Mouse (Mus musculus): Measurements from ENCODE around the gene Lmf1. TPM values are rescaled to one million over a fixed set of nuclear protein-coding genes. Genes with fewer than 3 reads are reported as not detected.

Lmf1 gene
- total and polyA plus RNA-seq, 3 experiments, result 28.7 to 33.5 (median 32.7) TPM

DNA sequence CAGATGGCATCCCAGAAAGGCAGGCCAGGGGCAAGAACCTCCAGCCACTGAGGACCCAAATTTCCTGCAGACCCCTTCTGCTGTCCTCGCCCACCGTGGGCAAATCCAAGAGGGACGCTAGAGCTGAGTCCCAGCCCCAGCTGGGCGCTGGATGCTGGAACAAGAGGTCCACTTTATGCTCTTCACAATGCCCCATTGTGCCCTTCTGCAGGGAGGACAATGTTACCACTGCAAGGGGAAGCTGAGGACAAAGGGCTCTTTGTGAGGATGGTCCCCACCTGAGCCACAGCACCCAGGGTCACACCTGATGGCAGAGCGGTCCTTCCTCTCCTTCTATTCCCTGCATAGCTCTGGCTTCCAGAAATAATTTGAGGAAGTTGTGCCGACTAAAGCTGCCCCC, 1.6 kb upstream of the Lmf1 start:
- H3K27me3 ChIP-seq (ENCODE audit: control insufficient read depth, insufficient read depth, low read length), result no peaks in the 10 kb centered on the region
- no peak overlapping the region for H3K4me3 ChIP-seq
- H3K36me3 ChIP-seq (ENCODE audit: control insufficient read depth, insufficient read depth, low read length), result no peaks in the 10 kb centered on the region
- intact Hi-C loops (cut with DNase I), result no loop called here
- no peak for DNase-seq
- H3K27ac ChIP-seq, result no peak overlapping the region
- no peak for TF ChIP-seq POLR2A (IDR thresholded peaks at IDR 0.05; ENCODE audit: insufficient read depth, low read depth, low read length)
- no peak for TF ChIP-seq CTCF (IDR thresholded peaks at IDR 0.05)
- no peak for TF ChIP-seq EP300 (IDR thresholded peaks at IDR 0.05; ENCODE audit: insufficient read depth, low read depth, low read length)
- WGBS, result 73% methylated on average over 6 of the region's 6 CpGs
- no peaks in the 10 kb centered on the region for H3K79me2 ChIP-seq (replicated peaks; ENCODE audit: control insufficient read depth, insufficient read depth, low read length)
- H3K9ac ChIP-seq (ENCODE audit: low read depth, low read length), result no peak overlapping the region
- H3K4me1 ChIP-seq (ENCODE audit: control insufficient read depth, insufficient read depth, low read length), result peaks cover 2% of the 10 kb centered on the region

DNA sequence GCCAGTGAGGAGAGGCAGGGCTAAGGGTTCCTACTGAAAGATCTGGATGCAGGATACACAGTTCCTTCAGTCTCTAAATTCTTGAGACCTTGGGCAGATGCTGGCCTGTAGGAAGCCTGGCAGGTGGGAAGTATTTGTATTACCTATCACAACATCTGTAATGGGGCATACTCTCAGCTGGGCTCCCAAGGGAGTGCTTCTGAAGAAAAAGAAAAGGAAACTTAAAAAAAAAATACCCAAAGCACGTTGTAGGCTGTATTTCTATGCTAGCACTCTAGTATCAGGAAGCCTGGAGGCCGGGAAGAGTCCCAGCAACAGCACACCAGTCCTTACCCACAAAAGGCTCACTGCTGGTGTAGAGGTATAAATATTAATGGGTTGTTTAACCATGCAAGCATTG, 1.2 kb upstream of the Lmf1 start:
- no peaks in the 10 kb centered on the region for H3K36me3 ChIP-seq (ENCODE audit: control insufficient read depth, insufficient read depth, low read length)
- 44% methylated on average over 2 of the region's 2 CpGs for WGBS
- intact Hi-C loops (cut with DNase I), result no loop called here
- DNase-seq, result no peak
- no peak overlapping the region for H3K9ac ChIP-seq (ENCODE audit: low read depth, low read length)
- H3K4me3 ChIP-seq, result no peak overlapping the region
- H3K27me3 ChIP-seq (ENCODE audit: control insufficient read depth, insufficient read depth, low read length), result no peaks in the 10 kb centered on the region
- TF ChIP-seq EP300 (IDR thresholded peaks at IDR 0.05; ENCODE audit: insufficient read depth, low read depth, low read length) (no peak), CTCF (IDR thresholded peaks at IDR 0.05) (no peak), POLR2A (IDR thresholded peaks at IDR 0.05; ENCODE audit: insufficient read depth, low read depth, low read length) (no peak)
- peaks cover 2% of the 10 kb centered on the region for H3K4me1 ChIP-seq (ENCODE audit: control insufficient read depth, insufficient read depth, low read length)
- H3K27ac ChIP-seq, result no peak overlapping the region
- no peaks in the 10 kb centered on the region for H3K79me2 ChIP-seq (replicated peaks; ENCODE audit: control insufficient read depth, insufficient read depth, low read length)

DNA sequence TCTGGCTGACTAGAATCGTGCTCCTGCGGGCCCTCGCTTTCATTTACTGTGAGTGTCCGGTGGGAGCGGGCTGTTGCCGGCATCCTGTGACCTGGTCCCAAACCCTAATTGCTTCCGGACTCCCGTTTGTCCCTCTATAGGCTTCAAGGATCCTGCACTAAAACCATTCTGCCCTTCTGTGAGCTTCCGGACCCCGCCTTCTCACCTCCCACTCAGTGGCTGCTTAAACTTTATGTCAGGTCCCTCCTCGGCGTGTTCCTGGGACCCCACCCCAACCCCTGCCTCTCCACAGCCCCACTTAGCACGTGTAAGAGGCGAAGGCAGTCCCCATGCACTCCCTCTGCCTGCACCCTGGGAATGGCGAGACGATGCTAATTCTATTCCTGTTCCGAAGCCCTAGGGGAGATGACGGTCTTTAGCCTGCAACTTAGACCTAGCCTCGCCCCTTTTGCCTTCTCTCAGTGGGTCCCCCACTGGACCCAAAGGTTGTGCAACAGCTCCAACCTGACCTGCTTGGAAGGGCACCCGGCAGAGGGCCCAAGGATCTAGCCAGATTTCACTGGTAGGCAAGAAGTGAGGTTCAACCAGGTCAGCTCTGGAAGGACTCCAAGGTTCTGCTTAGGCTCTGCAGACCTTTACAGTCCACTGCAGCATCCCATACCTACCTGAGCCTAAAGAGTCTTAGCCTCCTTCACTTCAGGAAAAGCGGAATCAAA, 605 bp downstream of the Lmf1 start:
- Histone ChIP-seq H3K4me3 (peak overlapping the region; percentile 85), H3K27ac (peak overlapping the region; percentile 88), H3K36me3 (ENCODE audit: control insufficient read depth, insufficient read depth, low read length) (no peaks in the 10 kb centered on the region), H3K79me2 (replicated peaks; ENCODE audit: control insufficient read depth, insufficient read depth, low read length) (no peaks in the 10 kb centered on the region; the same call in 1 of the 2 replicates), H3K4me1 (ENCODE audit: control insufficient read depth, insufficient read depth, low read length) (peaks cover 2% of the 10 kb centered on the region), H3K9ac (ENCODE audit: low read depth, low read length) (peak overlapping the region; percentile 72), H3K27me3 (ENCODE audit: control insufficient read depth, insufficient read depth, low read length) (no peaks in the 10 kb centered on the region)
- no peak for DNase-seq
- intact Hi-C loops (cut with DNase I), result no loop called here
- no peak for TF ChIP-seq EP300 (IDR thresholded peaks at IDR 0.05; ENCODE audit: insufficient read depth, low read depth, low read length)
- TF ChIP-seq POLR2A (IDR thresholded peaks at IDR 0.05; ENCODE audit: insufficient read depth, low read depth, low read length), result no peak
- no peak for TF ChIP-seq CTCF (IDR thresholded peaks at IDR 0.05)
- 5% methylated on average over 21 of the region's 21 CpGs for WGBS

DNA sequence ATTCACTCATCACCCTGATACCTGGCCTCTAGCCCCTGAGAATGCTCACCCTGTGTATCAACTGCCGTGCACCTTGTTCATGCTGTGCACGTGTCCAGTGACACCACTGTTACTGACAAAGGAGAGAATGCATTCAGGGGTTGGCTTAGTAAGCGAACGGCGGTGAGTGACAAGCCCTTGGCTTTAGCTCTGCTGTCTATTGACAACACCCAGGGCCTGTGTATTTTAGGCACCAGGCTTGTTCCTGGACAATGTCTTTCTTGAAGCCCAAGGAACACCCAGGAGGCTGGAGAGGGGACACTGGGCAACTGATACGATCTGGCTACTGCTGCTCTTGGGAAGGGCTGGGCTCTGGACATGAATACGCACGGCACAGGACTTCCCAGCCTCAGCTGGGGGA, 3.2 kb downstream of the Lmf1 start:
- Histone ChIP-seq H3K79me2 (replicated peaks; ENCODE audit: control insufficient read depth, insufficient read depth, low read length) (no peaks in the 10 kb centered on the region; the same call in 1 of the 2 replicates), H3K4me3 (no peak overlapping the region), H3K27me3 (ENCODE audit: control insufficient read depth, insufficient read depth, low read length) (no peaks in the 10 kb centered on the region), H3K9ac (ENCODE audit: low read depth, low read length) (no peak overlapping the region), H3K4me1 (ENCODE audit: control insufficient read depth, insufficient read depth, low read length) (peaks cover 2% of the 10 kb centered on the region), H3K27ac (no peak overlapping the region), H3K36me3 (ENCODE audit: control insufficient read depth, insufficient read depth, low read length) (no peaks in the 10 kb centered on the region)
- WGBS, result 59% methylated on average over 8 of the region's 8 CpGs
- TF ChIP-seq POLR2A (IDR thresholded peaks at IDR 0.05; ENCODE audit: insufficient read depth, low read depth, low read length), result no peak
- no peak for TF ChIP-seq CTCF (IDR thresholded peaks at IDR 0.05)
- TF ChIP-seq EP300 (IDR thresholded peaks at IDR 0.05; ENCODE audit: insufficient read depth, low read depth, low read length), result 0 out of 2 replicates have a peak, but pooled peaks have one; percentile 33
- DNase-seq, result peak in 1 of 2 experiments; percentile 27
- intact Hi-C loops (cut with DNase I), result no loop called here

DNA sequence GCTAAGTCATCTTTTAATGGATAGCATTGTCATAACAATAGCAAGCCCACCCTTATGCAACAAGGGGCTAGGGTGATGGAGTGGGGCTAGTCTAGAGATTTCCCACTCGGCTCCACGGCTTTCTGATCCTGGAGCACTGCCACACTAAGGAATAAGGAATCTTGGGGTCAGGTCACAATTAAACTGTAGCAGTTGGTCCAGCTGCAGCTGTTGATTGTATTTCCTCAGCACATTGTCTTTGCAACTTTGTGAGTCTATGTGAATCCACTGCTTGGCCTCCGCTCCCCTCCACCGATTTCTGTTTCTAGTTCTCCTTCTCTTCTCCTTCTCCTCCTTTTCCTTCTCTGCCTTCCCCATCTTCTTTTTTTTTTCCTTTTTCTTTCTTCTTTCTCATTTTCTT, 4.2 kb downstream of the Lmf1 start:
- H3K4me1 ChIP-seq (ENCODE audit: control insufficient read depth, insufficient read depth, low read length), result peaks cover 2% of the 10 kb centered on the region
- H3K9ac ChIP-seq (ENCODE audit: low read depth, low read length), result no peak overlapping the region
- no peak overlapping the region for H3K4me3 ChIP-seq
- intact Hi-C loops (cut with DNase I), result no loop called here
- no peak for DNase-seq
- 68% methylated on average over 4 of the region's 4 CpGs for WGBS
- H3K79me2 ChIP-seq (replicated peaks; ENCODE audit: control insufficient read depth, insufficient read depth, low read length), result no peaks in the 10 kb centered on the region; the same call in 1 of the 2 replicates
- no peak for TF ChIP-seq EP300 (IDR thresholded peaks at IDR 0.05; ENCODE audit: insufficient read depth, low read depth, low read length)
- no peak for TF ChIP-seq CTCF (IDR thresholded peaks at IDR 0.05)
- TF ChIP-seq POLR2A (IDR thresholded peaks at IDR 0.05; ENCODE audit: insufficient read depth, low read depth, low read length), result no peak
- H3K36me3 ChIP-seq (ENCODE audit: control insufficient read depth, insufficient read depth, low read length), result no peaks in the 10 kb centered on the region
- no peaks in the 10 kb centered on the region for H3K27me3 ChIP-seq (ENCODE audit: control insufficient read depth, insufficient read depth, low read length)
- H3K27ac ChIP-seq, result no peak overlapping the region

DNA sequence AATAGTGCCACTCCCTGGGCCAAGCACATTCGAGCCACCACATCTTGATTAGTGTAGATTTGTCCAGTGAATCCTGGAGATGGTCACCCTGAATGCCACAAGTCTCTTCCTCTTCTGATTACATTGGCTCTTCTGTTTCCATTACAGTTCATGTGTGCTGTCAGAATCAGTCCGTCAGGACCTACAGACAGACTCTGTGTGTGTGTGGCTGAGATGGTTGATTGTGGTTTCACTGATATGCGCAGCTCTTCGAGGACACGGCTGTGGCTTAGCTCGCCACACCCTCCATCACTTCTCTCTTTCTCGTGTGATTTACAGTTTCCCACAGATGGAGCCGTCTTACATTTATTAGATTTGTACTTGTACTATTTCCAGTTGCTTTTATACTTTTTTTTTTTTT, 5.0 kb downstream of the Lmf1 start:
- no peak overlapping the region for H3K27ac ChIP-seq
- H3K79me2 ChIP-seq (replicated peaks; ENCODE audit: control insufficient read depth, insufficient read depth, low read length), result no peaks in the 10 kb centered on the region; the same call in 1 of the 2 replicates
- no peak overlapping the region for H3K9ac ChIP-seq (ENCODE audit: low read depth, low read length)
- no peak for TF ChIP-seq EP300 (IDR thresholded peaks at IDR 0.05; ENCODE audit: insufficient read depth, low read depth, low read length)
- TF ChIP-seq POLR2A (IDR thresholded peaks at IDR 0.05; ENCODE audit: insufficient read depth, low read depth, low read length), result no peak
- no peak for TF ChIP-seq CTCF (IDR thresholded peaks at IDR 0.05)
- no peaks in the 10 kb centered on the region for H3K36me3 ChIP-seq (ENCODE audit: control insufficient read depth, insufficient read depth, low read length)
- H3K4me1 ChIP-seq (ENCODE audit: control insufficient read depth, insufficient read depth, low read length), result peaks cover 2% of the 10 kb centered on the region; the same call in 1 of the 2 replicates
- no peaks in the 10 kb centered on the region for H3K27me3 ChIP-seq (ENCODE audit: control insufficient read depth, insufficient read depth, low read length)
- WGBS, result 79% methylated on average over 8 of the region's 8 CpGs
- DNase-seq, result no peak
- intact Hi-C loops (cut with DNase I), result no loop called here
- no peak overlapping the region for H3K4me3 ChIP-seq

Data from heart, adult 2 months (tissue).